Mouse (Mus musculus): Measurements from ENCODE around the gene Prkcq.
A peak's percentile ranks its signal among the peaks of the same experiment; 100 is the strongest.

Gene Prkcq

DNA sequence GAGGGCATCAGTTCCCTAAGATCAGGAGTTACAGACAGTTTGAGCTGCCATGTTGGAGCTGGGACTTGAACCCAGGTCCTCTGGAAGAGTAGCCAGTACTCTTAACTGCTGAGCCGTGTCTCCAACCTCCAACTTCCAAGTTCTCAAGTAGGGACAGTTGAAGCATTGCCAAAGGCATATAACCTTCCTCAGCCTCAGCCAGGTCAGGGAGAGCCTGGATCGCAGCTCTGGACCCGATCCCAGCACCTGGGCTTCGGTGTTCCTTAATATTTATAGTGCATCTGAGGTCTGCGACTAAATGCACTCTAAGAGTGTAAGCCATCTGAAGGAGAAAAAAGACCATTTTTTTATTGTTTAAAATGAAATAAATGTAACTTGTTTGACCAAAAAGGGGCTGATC lies 12.1 kb downstream of the Prkcq start:
- DNase-seq (ENCODE audit: extremely low read depth, low read depth, low spot score) = no peak

- DNase-seq (ENCODE audit: extremely low read depth, low read depth, low spot score) = no peak
Observed at GRCm38 (mm10) chr2:11186586-11186985, 14.7 kb downstream of the Prkcq start.

- no peak for DNase-seq (ENCODE audit: extremely low read depth, low read depth, low spot score)
Observed at GRCm38 (mm10) chr2:11187166-11187565, 15.3 kb downstream of the Prkcq start.

- no peak for DNase-seq (ENCODE audit: extremely low read depth, low read depth, low spot score)
Observed at GRCm38 (mm10) chr2:11188279-11188678, 16.4 kb downstream of the Prkcq start.

GRCm38 (mm10) chr2:11189150-11189767 lies 17.4 kb downstream of the Prkcq start:
- no peak for DNase-seq (ENCODE audit: extremely low read depth, low read depth, low spot score)

DNA sequence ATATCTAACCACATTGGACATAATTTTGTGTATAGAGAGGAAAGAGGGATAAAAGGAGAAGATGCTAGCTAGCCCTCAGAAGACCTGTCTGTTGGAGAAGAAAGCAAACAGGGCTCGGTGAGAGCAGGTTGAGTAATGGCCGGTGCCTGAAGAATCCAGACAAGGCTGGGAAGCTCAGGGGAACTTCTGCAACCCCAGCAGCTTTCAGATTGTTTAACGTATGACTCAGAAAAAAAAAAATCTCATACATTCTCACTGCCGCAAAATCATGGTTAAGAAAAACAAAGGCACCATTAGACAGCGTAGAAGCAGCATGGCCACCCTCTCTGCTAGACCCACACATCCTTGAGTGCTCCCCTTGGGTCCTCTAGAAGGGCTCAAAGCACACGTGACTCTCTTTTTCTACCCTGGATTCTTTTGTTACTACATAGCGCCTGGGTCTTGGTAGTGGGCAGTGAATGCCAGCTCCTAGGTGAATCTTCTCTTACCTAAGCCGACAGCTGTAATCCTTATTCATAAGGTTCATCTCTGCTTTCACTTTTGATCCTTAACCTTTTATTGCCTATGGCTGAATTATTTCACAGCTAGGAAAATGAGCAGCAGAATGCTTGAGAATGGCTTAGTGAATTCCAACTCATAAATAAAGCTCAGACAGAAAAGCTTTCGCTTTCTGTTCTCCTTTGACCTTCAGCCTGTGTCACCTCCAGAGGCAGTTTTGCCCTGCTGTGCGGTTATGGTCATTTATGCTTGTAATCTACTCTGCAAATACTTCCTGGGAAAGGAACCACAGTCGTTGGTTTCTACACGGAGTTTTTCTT lies 20.6 kb downstream of the Prkcq start:
- no peak for DNase-seq (ENCODE audit: extremely low read depth, low read depth, low spot score)

DNA sequence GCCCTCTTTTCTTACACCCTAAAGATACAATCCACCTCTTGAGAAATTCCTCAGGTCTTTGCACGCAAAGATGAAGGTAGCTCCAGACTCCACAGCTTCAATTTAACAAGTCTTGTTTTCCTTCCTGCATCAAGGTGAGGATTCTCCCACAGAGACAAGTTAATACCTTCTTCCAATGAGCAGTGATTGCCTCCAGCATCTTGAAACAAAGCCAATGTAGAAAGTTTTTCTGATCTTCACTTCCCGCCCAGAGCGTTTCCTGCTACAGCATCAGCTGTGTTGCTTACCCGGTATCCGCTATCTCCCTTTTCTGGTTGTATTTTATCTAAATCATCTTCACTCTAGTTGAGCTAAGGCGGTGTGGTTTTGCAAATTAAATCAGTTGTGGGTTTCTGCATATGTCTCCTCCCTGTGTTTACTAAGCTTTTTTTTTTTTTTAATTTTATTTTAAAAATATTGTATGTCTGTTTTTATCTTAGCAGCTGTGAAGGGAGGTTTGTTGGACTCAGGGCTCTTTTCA lies 21.3 kb downstream of the Prkcq start:
- DNase-seq (ENCODE audit: extremely low read depth, low read depth, low spot score) = no peak

DNA sequence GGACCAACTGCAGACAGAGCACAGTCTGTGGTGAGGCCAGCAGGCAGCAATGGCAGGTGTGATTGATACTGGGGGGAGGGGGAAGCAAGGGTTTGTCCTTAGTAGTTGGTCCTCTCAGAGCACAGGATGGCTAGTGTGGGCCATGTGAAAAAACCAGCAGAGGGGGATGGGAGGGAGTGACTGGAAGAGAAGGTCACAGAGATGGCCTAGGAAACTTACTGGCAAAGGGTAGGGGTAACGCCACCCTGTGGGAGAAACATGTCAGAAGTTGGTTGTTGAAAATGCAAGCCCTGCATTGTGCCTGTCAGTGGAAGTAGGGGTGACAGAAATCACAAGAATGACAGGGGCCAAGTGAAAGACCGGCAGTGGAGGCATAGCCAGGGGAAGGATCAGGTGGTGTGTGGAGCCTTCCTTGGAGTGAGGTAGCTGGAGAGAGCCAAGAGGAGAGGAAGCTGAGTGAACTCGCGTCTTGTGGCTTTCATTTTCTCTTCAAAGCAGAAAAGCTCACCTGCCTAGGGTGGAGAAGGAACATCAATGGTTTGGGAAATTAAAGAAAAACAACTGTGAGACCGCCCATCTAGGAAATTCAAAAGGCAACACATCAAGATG lies 22.9 kb downstream of the Prkcq start:
- no peak for DNase-seq (ENCODE audit: extremely low read depth, low read depth, low spot score)

DNA sequence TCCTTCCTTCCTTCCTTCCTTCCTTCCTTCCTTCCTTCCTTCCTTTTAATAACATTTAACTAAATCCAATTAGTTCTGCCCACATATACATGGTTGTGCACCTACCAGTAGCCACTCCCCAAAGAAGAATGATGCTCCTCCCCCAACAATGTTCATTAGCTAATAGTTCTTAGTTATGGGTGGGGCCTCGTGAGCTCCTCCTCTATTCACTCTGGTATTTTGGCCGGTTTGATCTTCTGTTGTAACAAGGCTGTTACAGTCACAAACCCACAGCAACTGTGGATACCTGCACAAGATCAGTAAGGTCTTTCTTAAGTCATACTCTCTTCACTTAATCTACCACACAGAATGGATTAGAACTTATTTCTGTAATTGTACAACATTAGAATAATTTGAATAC lies 24.2 kb downstream of the Prkcq start:
- DNase-seq (ENCODE audit: extremely low read depth, low read depth, low spot score) = no peak

DNA sequence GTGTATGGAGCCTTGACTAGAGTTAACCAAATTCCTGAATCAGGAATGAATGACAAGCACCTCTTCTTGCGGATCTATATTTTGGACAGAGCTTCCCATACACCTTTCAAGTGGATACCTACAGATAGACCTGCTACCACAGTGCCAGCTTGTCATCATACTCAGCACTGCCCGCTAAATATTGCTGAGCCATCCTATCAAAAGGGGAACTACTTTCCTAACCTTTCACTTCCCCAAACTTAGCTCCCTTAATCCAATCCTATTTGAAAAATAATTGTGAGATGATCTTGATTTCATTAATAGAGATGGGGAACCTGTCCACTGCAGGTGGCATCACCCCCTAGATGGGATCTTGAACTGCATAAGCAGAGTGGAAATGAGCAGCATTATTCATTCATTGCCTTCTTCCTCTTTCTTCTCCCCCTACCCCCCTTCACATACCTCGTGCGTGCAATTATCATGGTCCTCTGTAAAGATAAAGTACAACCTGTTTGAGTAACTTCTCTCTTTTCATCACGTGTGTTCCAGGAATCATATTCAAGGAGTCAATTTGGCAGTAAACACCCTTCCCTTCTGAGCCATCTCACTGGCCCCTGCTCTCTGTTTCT lies 25.1 kb downstream of the Prkcq start:
- no peak for DNase-seq (ENCODE audit: extremely low read depth, low read depth, low spot score)

GRCm38 (mm10) chr2:11199624-11200023 lies 27.7 kb downstream of the Prkcq start:
- no peak for DNase-seq (ENCODE audit: extremely low read depth, low read depth, low spot score)

DNA sequence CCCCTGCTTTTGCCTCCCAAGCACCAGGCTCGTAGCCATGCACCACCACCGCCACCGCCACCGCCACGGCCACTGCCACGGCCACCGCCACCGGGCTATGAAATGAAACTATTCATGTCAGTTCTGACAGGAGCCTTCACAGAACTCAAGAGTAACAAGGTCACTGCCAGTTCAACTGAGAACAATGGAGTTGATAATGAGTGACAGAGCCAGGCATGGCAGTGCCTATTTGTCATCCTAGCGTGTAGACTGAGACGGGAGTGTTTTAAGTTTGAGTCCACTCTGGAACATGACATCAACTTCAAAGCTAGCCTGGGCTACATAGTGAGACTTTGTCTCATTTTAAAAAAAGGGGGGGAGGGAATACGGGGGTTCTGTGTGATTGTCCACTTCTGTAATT lies 30.9 kb downstream of the Prkcq start:
- DNase-seq (ENCODE audit: extremely low read depth, low read depth, low spot score) = no peak

DNA sequence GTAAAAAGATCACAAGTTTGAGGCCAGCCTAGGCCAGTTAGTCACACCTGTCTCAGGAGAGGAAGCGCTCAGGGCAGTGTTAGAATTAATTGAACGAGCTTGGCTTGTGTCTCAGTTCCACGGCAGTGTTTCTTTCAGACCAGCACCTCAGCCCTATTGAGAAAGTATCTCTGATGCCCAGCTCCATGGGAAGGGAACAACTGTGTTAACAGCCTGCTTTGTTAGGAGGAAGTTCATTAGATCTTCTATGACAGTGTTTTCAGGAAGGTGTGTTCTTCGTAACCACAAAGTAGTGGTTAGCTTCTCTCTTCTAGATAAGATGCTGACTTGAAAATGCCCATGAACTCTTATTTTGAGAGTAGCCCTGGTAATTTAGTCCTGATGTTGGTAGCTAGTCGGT lies 31.4 kb downstream of the Prkcq start:
- no peak for DNase-seq (ENCODE audit: extremely low read depth, low read depth, low spot score)

DNA sequence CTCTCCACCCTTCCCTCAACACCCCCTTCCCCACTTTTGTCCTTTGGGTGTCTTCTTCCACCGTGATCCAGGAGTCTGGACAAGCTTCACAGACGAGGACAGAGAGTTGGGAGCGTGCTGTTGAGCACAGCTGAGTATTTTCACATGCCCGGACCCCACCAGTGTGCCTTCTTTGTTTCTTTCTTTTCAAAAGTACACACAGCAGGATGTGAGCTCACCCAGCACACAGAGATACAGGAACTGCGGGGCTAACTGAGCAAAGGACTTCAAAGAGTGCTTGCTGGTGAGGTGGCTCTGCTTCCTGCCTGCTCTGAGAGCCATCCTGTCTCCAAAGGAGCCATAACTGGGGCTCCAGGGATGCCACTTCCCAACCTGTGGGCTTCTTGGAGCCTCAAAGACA lies 32.3 kb downstream of the Prkcq start:
- no peak for DNase-seq (ENCODE audit: extremely low read depth, low read depth, low spot score)

DNA sequence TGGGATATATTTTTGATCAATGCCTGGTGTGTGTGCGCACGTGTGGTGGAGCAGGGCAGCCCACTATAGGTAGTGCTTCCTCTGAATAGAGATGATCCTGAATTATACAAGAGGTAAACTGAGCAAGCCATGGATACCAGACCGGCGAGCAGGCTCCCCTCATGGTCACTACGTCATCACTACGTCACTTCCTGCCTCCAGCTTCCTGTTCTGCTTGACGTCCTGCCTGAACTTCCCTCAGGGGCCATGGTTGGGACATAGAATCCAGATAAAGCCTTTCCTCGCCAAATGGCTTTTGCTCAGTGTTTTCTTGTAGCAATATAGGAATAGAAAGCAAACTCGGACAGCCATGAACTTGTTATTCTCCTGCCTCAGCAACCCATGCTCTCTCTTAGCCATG lies 33.1 kb downstream of the Prkcq start:
- DNase-seq (ENCODE audit: extremely low read depth, low read depth, low spot score) = no peak

DNA sequence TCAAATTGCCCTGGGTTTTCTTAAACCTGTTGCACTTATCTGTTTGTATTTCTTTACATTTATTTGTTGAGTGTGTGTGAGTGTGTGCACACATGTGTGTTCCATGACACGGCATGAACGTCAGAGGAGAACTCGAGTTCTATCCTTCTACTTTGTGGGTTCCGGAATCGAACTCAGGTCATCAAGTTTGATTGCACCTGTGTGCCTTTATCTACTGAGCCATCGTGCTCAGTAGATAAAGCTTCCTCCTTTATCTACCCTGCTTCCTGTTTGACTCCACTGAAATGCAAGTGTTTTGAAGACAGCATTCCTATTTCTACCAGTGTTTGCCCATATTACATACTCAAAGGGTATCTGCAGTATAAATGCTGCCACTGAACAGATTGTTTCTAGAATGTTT lies 33.8 kb downstream of the Prkcq start:
- no peak for DNase-seq (ENCODE audit: extremely low read depth, low read depth, low spot score)

- DNase-seq (ENCODE audit: extremely low read depth, low read depth, low spot score) = no peak
Observed at GRCm38 (mm10) chr2:11208263-11208662, 36.4 kb downstream of the Prkcq start.

- DNase-seq (ENCODE audit: extremely low read depth, low read depth, low spot score) = no peak
Observed at GRCm38 (mm10) chr2:11209335-11209734, 37.4 kb downstream of the Prkcq start.

DNA sequence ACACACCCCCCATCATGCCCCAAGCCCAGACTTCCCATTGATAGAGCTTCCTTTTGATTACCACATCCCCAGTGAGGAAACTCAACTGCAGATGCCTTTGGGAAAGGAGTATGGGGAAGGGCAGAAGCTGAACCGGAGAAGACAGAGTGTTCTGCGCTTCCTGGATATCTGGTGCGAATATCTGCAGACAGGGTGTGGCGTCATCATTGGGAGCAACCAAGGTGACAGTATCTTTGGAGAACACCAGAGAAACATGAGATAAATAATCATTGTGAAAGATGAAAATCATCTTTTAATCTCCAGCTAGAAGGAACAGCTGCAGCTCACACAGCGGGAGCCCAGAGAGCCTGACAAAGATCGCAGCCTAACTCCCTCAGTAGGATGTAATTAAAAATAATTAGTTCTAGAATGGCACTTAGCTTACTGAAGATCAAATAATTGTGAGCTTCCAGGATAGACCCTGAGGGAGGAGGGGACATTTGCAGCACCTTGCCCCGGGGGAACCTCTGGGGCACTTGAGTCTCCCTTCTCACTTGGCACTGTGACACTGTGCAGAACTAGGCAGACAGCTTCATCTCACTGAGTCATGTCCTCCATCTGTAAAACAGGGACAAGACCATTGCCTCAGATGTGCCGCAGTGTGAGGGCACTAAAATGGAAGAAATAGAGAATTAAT lies 38.5 kb downstream of the Prkcq start:
- DNase-seq (ENCODE audit: extremely low read depth, low read depth, low spot score) = no peak

GRCm38 (mm10) chr2:11211961-11212562 lies 40.2 kb downstream of the Prkcq start:
- peak; percentile 16 for DNase-seq (ENCODE audit: extremely low read depth, low read depth, low spot score)

DNA sequence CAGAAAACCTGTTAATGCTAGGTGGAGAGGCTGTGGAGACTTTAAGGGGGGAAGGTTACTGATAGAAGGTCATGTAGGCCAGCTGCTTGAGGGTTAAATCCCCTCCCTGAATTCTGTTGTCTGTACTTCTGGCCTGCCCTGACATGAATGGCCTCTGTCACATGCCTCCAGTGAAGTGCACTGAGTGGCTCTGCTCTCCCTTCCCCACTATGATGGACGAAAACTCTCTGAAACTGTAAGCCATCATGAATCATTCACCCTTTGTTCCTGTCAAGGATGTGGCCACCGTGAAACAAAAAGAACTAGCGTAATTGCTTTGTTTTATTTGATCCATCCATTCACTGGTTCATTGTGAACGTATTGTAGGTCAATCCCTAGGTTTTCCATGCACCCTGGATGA lies 44.5 kb downstream of the Prkcq start:
- no peak for DNase-seq (ENCODE audit: extremely low read depth, low read depth, low spot score)

Data from fat pad, adult 2 months (tissue).